Comparison of ENCODE assay signal across 8 mouse cellular contexts in genomic region chr9:31279885-31280365, GRCm38 (mm10). TPM values are rescaled to one million over a fixed set of nuclear protein-coding genes. Genes with fewer than 3 reads are reported as not detected.
DNase-seq lines count a peak whose midpoint lies in the region; ATAC-seq lines count a peak whose summit lies in the region.

No protein-coding gene starts in this region.

- H3K4me3 ChIP-seq in heart, embryonic 10.5 days, result peak overlapping the region; percentile 94
- H3K4me3 ChIP-seq in forebrain, embryonic 11.5 days (ENCODE audit: low read depth, low read length), result peak overlapping the region; percentile 70
- H3K4me3 ChIP-seq in stomach, embryonic 15.5 days (replicated peaks), result peak overlapping the region; percentile 83

- H3K9me3 ChIP-seq in heart, embryonic 10.5 days, result no peaks in the 10 kb centered on the region
- no peaks in the 10 kb centered on the region for H3K9me3 ChIP-seq in forebrain, embryonic 11.5 days (ENCODE audit: control insufficient read depth, low read length)
- H3K9me3 ChIP-seq in stomach, embryonic 15.5 days, result no peaks in the 10 kb centered on the region

- no peaks in the 10 kb centered on the region for H3K36me3 ChIP-seq in heart, embryonic 10.5 days
- no peaks in the 10 kb centered on the region for H3K36me3 ChIP-seq in forebrain, embryonic 11.5 days (ENCODE audit: control insufficient read depth, insufficient read depth, low read length)
- no peaks in the 10 kb centered on the region for H3K36me3 ChIP-seq in stomach, embryonic 15.5 days

- WGBS in heart, embryonic 10.5 days, result 0% methylated on average over 25 of the region's 25 CpGs
- under 1% methylated on average over 25 of the region's 25 CpGs for WGBS in forebrain, embryonic 11.5 days
- under 1% methylated on average over 25 of the region's 25 CpGs for WGBS in stomach, embryonic 15.5 days

- DNase-seq in heart, embryonic 10.5 days (ENCODE audit: low spot score), result peak; percentile 95
- DNase-seq in heart, adult 11 months, result no peak
- DNase-seq in NIH3T3 (ENCODE audit: low read depth), result peak; percentile 94
- peak; percentile 88 for DNase-seq in forebrain, embryonic 11.5 days (ENCODE audit: low spot score)
- peak; percentile 84 to 95 for DNase-seq in kidney, postnatal 25 days
- no peak for DNase-seq in layer of hippocampus, postnatal 14 days (ENCODE audit: low spot score in 2 of 2)

- peak overlapping the region; percentile 82 for H3K4me2 ChIP-seq in forebrain, embryonic 11.5 days (ENCODE audit: low read depth, low read length, severe bottlenecking)
- peak overlapping the region; percentile 68 for H3K4me2 ChIP-seq in stomach, embryonic 15.5 days

- peak overlapping the region; percentile 69 for H3K9ac ChIP-seq in forebrain, embryonic 11.5 days (ENCODE audit: low read length)
- peak overlapping the region; percentile 19; the same call in 1 of the 2 replicates for H3K9ac ChIP-seq in stomach, embryonic 15.5 days

- H3K4me1 ChIP-seq in heart, embryonic 10.5 days, result peaks cover 17% of the 10 kb centered on the region
- H3K4me1 ChIP-seq in forebrain, embryonic 11.5 days (replicated peaks; ENCODE audit: control insufficient read depth, insufficient read depth, low read length), result peaks cover 10% of the 10 kb centered on the region; the same call in 1 of the 2 replicates
- H3K4me1 ChIP-seq in stomach, embryonic 15.5 days, result 0 out of 2 replicates have a peak, but pooled peaks cover 11% of the 10 kb centered on the region

- peak overlapping the region; percentile 99 for H3K27ac ChIP-seq in heart, embryonic 10.5 days
- peak overlapping the region; percentile 99 for H3K27ac ChIP-seq in forebrain, embryonic 11.5 days (ENCODE audit: low read depth, low read length)
- H3K27ac ChIP-seq in stomach, embryonic 15.5 days, result peak overlapping the region; percentile 99

- ATAC-seq in forebrain, embryonic 11.5 days (replicated peaks; ENCODE audit: low FRiP score), result peak; percentile 84
- peak; percentile 59 for ATAC-seq in megakaryocyte, adult 5-6 weeks (ENCODE audit: poor library complexity, severe bottlenecking)
- peak; percentile 81 for ATAC-seq in stomach, embryonic 15.5 days (ENCODE audit: insufficient read depth, low FRiP score, low read depth)

- H3K27me3 ChIP-seq in heart, embryonic 10.5 days (ENCODE audit: insufficient read depth, poor library complexity, severe bottlenecking), result no peaks in the 10 kb centered on the region
- H3K27me3 ChIP-seq in forebrain, embryonic 11.5 days (ENCODE audit: control insufficient read depth, insufficient read depth, low read length), result no peaks in the 10 kb centered on the region
- H3K27me3 ChIP-seq in stomach, embryonic 15.5 days (replicated peaks), result no peaks in the 10 kb centered on the region

RNA-seq across cellular contexts. Expression of gene Prdm10, which starts 0.4 kb away (rescaled TPM):
- 5.3 and 5.6 TPM in 2 replicates for polyA plus RNA-seq in heart, embryonic 10.5 days (2016; fragmentation: Nextera tagmentation; extraction: Ambion mirVana)
- polyA plus RNA-seq in forebrain, embryonic 11.5 days (2014; fragmentation: Nextera tagmentation; extraction: Ambion mirVana), result 10.1 and 10.4 TPM in 2 replicates
- total RNA-seq in megakaryocyte, adult 5-6 weeks (2015), result 10.4 and 13.3 TPM in 2 replicates
- total RNA-seq in megakaryocyte, adult 5-6 weeks (2017), result 8.3 and 9.4 TPM in 2 replicates
- 4.2 and 5.1 TPM in 2 replicates for polyA plus RNA-seq in stomach, embryonic 15.5 days (2015; fragmentation: Nextera tagmentation; extraction: Ambion mirVana)
- 10 to 100 TPM; 16.8 to 17.2 TPM for total RNA-seq in layer of hippocampus, postnatal 14 days (2021)

Comparison
In these comparisons a context has a peak if more than half of its experiments do, and no peak if none do; other contexts are left out.
1. DNase-seq: peak in heart, embryonic 10.5 days (single experiment), NIH3T3 (single experiment), forebrain, embryonic 11.5 days (single experiment) and kidney, postnatal 25 days (2 of 2); none in heart, adult 11 months (single experiment) and layer of hippocampus, postnatal 14 days (0 of 2).
2. Peak in every context shown above with its lines, with median percentiles within 50 percentile points of each other: H3K27ac ChIP-seq, H3K4me3 ChIP-seq and ATAC-seq.